ENCODE assay signal across 8 mouse cellular contexts in genomic region chr1:181853081-181853736, GRCm38 (mm10). TPM values are rescaled to one million over a fixed set of nuclear protein-coding genes. Genes with fewer than 3 reads are reported as not detected.
A peak's percentile ranks its signal among the peaks of the same experiment; 100 is the strongest.
DNase-seq lines count a peak whose midpoint lies in the region; ATAC-seq and TF ChIP-seq lines count a peak whose summit lies in the region.

No protein-coding gene starts in this region.

- H3K9me3 ChIP-seq in intestine, postnatal 0 days (ENCODE audit: control insufficient read depth): 0 out of 2 replicates have a peak, but pooled peaks cover 2% of the 10 kb centered on the region

- peak overlapping the region; percentile 86 for H3K27ac ChIP-seq in gastrocnemius, adult 2 months
- H3K27ac ChIP-seq in intestine, postnatal 0 days (ENCODE audit: low read depth, low read length): peak overlapping the region; percentile 77

- no peaks in the 10 kb centered on the region for H3K27me3 ChIP-seq in intestine, postnatal 0 days (replicated peaks; ENCODE audit: control insufficient read depth, insufficient read depth, low read length)

- TF ChIP-seq CTCF in gastrocnemius, adult 2 months (IDR thresholded peaks at IDR 0.05): no peak
- TF ChIP-seq CTCF in intestine, postnatal 0 days (IDR thresholded peaks at IDR 0.05; ENCODE audit: low read depth): no peak
- no peak for TF ChIP-seq CTCF in lung, adult 2 months (IDR thresholded peaks at IDR 0.05; ENCODE audit: insufficient read depth, low read length)

- ATAC-seq in intestine, postnatal 0 days: peak; percentile 92
- ATAC-seq in neutrophil, adult 5-6 weeks (ENCODE audit: extremely low read depth, insufficient number of reproducible peaks, low FRiP score, poor library complexity, severe bottlenecking): peak; percentile 90

- intact Hi-C loops in gastrocnemius, adult 2 months (cut with DNase I): no loop called here

- 7% methylated on average over 19 of the region's 21 CpGs for WGBS in intestine, postnatal 0 days
- 7% methylated on average over 17 of the region's 21 CpGs for WGBS in lung, adult 2 months

- DNase-seq in gastrocnemius, adult 2 months: peak; percentile 44
- no peak for DNase-seq in gastrocnemius, adult 8-10 months (ENCODE audit: low spot score in 2 of 2)
- peak; percentile 46 to 78 for DNase-seq in heart, adult 18-20 months
- peak; percentile 67 for DNase-seq in lung, adult 2 months
- no peak for DNase-seq in right cerebral cortex, postnatal 4 days
- DNase-seq in left cerebral cortex, adult 11 months (ENCODE audit: low spot score): no peak

- peak overlapping the region; percentile 40; the same call in 1 of the 2 replicates for H3K9ac ChIP-seq in intestine, postnatal 0 days (ENCODE audit: low read depth, low read length)

- H3K4me3 ChIP-seq in gastrocnemius, adult 2 months: peak overlapping the region; percentile 61
- peak overlapping the region; percentile 28 for H3K4me3 ChIP-seq in intestine, postnatal 0 days (ENCODE audit: low read depth, low read length)
- peak overlapping the region; percentile 79 for H3K4me3 ChIP-seq in lung, adult 2 months (replicated peaks; ENCODE audit: extremely low read depth, low read depth, low read length)

- TF ChIP-seq POLR2A in lung, adult 2 months (IDR thresholded peaks at IDR 0.05; ENCODE audit: borderline replicate concordance, extremely low read depth, low read depth, low read length): peak; percentile 46; the same call in 1 of the 2 replicates

- H3K4me2 ChIP-seq in intestine, postnatal 0 days (replicated peaks; ENCODE audit: low read depth): peak overlapping the region; percentile 65

- H3K4me1 ChIP-seq in intestine, postnatal 0 days (replicated peaks; ENCODE audit: control insufficient read depth, insufficient read depth, low read length): no peaks in the 10 kb centered on the region
- peaks cover 5% of the 10 kb centered on the region; the same call in 1 of the 2 replicates for H3K4me1 ChIP-seq in lung, adult 2 months (ENCODE audit: control insufficient read depth, insufficient read depth, low read length)

- H3K36me3 ChIP-seq in intestine, postnatal 0 days (ENCODE audit: control insufficient read depth, insufficient read depth): no peaks in the 10 kb centered on the region

RNA-seq across cellular contexts. Expression of gene Lbr, which starts 10.4 kb away (rescaled TPM):
- total RNA-seq in gastrocnemius, adult 2 months (2021): 10 to 100 TPM; 22.4 to 25.9 TPM
- 10 to 100 TPM; 20.4 to 23.4 (median 23.0) TPM for total RNA-seq in gastrocnemius, adult 8-10 months (2022)
- 10 to 100 TPM; 21.1 to 21.7 TPM for total RNA-seq in heart, adult 18-20 months (2021)
- 34.4 and 37.7 TPM in 2 replicates for polyA plus RNA-seq in intestine, postnatal 0 days (2015; fragmentation: Nextera tagmentation; extraction: Ambion mirVana)
- polyA plus RNA-seq in lung, adult 2 months (2012; rRNA removed): 24.3 and 30.0 TPM in 2 replicates
- total RNA-seq in neutrophil, adult 5-6 weeks (2017): 344 and 351 TPM in 2 replicates

Comparison
In these comparisons a context has a peak if more than half of its experiments do, and no peak if none do; other contexts are left out.
1. DNase-seq: peak in gastrocnemius, adult 2 months (single experiment), heart, adult 18-20 months (2 of 2) and lung, adult 2 months (single experiment); none in gastrocnemius, adult 8-10 months (0 of 2), right cerebral cortex, postnatal 4 days (single experiment) and left cerebral cortex, adult 11 months (single experiment).
2. H3K4me3 ChIP-seq: peak in every context shown above with its lines; median percentile 79 in lung, adult 2 months; 61 in gastrocnemius, adult 2 months; 28 in intestine, postnatal 0 days.
3. RNA of gene Lbr, which starts 10.4 kb away (total RNA-seq): 344 to 351 TPM in neutrophil, adult 5-6 weeks; 22.4 to 25.9 TPM in gastrocnemius, adult 2 months, 20.4 to 23.4 TPM in gastrocnemius, adult 8-10 months and 21.1 to 21.7 TPM in heart, adult 18-20 months; every median in the first group is over 10 times any median in the second.